Mouse (Mus musculus): ENCODE measurements at regions not wholly inside any gene's neighbourhood (a gene's known extent, or its start where the extent isn't known, plus 50 kb on each side); places are given as distances from the start of the nearest gene placed in this dataset.

DNA sequence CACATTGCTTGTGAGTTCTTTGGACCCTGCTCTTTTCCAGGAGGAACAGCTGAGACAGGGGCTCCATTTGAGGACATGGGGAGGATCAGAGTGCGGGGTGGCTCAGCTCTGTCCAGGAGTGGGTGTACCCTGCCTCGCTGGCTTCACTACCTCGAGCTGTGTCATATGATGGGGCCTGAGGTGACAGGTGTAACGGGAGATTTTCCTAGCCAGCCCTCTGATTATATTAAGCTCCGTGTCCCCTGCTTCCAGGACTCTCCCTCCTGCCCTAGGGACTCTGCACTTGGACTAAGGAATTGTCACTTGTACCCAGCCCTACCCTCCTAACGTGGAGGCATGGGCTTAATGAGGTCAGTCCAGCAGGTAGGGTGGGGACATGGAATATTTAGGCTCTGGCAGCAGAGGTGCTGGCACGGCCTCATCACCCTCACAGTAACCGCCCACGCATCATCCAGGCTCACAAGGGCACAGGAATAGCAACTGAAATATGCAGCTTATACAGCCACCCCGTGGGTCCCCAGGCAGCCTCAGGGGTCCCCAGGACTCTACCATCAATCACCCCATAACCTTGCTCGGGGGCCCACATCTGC lies 78.1 kb upstream of the 1600014C23Rik start:
- DNase-seq (ENCODE audit: low spot score in 2 of 2), result no peak
- intact Hi-C loops (cut with DNase I), result no loop called here

DNA sequence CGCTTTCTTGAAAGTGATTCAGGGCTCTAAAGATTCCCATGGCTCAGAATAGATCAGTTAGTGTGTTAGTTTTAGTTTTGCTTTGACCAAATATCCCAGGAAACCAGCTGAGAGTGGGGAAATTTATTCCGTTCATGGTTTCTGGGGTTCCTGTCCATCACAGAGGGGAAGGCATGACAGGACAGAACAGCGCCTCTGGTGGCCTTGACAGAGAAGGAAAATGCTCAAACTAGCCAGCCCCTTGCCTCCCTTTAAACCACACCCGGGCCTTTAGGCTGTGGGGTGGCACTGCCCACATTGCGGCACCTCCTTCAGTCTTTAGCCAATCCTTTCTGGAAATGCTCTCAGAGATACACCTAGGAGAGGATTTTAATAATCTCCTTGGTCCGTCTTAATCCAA lies 76.1 kb upstream of the 1600014C23Rik start:
- no peak for DNase-seq (ENCODE audit: low spot score in 2 of 2)
- intact Hi-C loops (cut with DNase I), result no loop called here

DNA sequence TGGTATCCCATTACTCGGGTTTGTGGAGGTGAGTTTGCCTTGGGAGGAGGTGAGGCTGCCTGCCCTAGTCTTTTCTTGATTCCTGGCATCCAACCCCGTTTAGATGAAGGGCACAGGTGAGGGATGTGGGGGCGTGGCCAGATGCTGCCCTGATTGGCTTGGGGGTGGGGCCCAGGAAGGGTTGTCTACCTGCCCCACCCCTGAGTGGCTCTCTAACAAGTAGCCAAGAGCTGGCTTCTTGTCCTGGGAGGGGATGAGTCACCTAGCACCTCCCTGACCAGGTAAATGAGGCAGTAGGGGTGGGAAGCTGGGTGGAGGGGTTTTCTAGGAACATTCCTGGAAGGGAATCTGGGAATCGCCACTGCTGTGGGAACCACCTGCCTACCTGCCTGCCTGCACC lies 74.7 kb upstream of the 1600014C23Rik start:
- no peak for DNase-seq (ENCODE audit: low spot score in 2 of 2)
- intact Hi-C loops (cut with DNase I), result no loop called here

DNA sequence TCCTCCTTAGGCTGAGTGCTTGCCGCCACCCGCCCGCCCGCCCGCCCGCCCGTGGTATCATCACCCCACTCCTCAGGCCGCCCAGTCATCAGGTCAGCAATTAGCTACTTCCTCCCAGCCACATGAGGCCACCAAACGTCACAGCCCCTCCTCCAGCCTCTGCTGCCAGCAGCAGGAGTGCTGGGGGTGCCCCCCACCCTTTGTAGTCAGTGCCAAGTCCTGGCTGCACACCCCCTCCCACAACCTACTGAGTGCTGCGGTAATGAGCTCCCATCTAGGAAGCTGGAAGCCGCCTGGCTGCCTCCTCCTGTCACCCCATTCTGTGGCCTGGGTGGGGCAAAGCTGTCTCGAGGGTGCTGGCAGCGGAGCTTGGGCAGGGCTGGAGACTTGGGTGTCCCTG lies 73.8 kb upstream of the 1600014C23Rik start:
- peak in 1 of 2 experiments; percentile 31 for DNase-seq (ENCODE audit: low spot score in 2 of 2)
- intact Hi-C loops (cut with DNase I), result no loop called here

DNA sequence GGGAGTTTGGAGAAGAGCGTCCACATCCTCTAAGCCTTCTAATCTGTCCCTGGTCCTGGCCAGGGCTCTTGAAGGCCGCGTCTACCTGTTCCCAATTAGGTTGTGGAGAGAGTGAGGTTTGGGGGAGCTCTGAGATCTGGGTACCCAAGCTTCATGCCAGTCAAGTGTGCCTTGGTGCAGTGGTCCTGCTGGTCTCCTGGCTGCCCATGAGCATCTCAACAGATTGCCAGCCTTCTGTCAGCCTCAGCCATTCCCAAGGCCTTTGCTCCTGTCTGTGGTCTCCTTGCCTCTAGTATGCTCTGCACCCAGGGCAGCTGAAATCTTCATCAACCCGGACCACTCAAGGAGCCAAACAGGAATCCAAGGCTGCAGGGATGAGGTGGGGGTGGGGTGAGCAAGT lies 73.2 kb upstream of the 1600014C23Rik start:
- no peak for DNase-seq (ENCODE audit: low spot score in 2 of 2)
- intact Hi-C loops (cut with DNase I), result no loop called here

- DNase-seq (ENCODE audit: low spot score in 2 of 2), result no peak
- intact Hi-C loops (cut with DNase I), result no loop called here
These were observed 72.8 kb upstream of the 1600014C23Rik start for GRCm38 (mm10) chr17:45806430-45806829.

- DNase-seq (ENCODE audit: low spot score in 2 of 2), result no peak
- intact Hi-C loops (cut with DNase I), result no loop called here
These were observed 71.9 kb upstream of the 1600014C23Rik start for GRCm38 (mm10) chr17:45805471-45806082.

DNA sequence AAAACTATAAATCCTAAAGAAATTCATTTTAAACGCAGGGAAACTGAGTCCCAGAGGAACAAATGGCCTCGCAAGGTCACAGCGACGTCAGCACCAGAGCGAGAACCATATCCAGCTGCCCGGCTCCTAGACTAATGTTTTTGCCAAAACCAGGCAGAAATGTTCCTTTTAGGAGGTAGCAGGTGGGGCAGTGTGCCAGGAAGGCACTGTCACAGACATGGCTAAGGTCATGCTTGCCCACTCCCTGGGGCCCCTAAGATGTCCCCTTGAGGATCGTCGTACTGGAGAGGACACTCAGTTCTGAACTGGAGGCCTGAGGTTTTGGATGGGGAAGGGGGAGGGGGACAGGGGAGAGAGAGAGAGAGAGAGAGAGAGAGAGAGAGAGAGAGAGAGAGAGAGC lies 69.7 kb upstream of the 1600014C23Rik start:
- intact Hi-C loops (cut with DNase I), result no loop called here
- no peak for DNase-seq (ENCODE audit: low spot score in 2 of 2)

DNA sequence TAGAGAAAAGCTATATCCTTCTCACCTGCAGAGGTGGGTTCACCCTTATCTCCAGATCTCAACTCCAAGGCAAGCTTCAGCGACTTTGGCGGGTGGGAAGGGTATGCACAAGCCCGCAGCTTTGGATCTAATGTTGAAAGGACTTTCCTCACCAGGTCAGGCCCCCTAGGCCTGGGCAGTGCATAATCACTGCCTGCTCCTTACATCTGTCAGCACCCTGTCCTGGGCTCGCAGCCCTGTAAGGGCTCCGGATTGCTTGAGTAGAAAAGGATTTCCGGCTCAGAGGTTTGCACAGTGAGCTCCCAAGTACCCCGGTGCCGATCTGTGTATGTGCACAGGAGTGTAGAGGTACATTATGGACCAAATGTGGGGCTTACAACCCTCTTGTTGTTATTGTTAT lies 68.8 kb upstream of the 1600014C23Rik start:
- DNase-seq (ENCODE audit: low spot score in 2 of 2), result no peak
- intact Hi-C loops (cut with DNase I), result no loop called here

GRCm38 (mm10) chr17:45799725-45800124 lies 66.1 kb upstream of the 1600014C23Rik start:
- intact Hi-C loops (cut with DNase I), result no loop called here
- DNase-seq (ENCODE audit: low spot score in 2 of 2), result no peak

- peak; percentile 14 to 68 for DNase-seq (ENCODE audit: low spot score in 2 of 2)
- intact Hi-C loops (cut with DNase I), result no loop called here
These were observed 65.4 kb upstream of the 1600014C23Rik start for GRCm38 (mm10) chr17:45798996-45799395.

GRCm38 (mm10) chr17:45798456-45798855 lies 64.8 kb upstream of the 1600014C23Rik start:
- intact Hi-C loops (cut with DNase I), result no loop called here
- DNase-seq (ENCODE audit: low spot score in 2 of 2), result no peak

DNA sequence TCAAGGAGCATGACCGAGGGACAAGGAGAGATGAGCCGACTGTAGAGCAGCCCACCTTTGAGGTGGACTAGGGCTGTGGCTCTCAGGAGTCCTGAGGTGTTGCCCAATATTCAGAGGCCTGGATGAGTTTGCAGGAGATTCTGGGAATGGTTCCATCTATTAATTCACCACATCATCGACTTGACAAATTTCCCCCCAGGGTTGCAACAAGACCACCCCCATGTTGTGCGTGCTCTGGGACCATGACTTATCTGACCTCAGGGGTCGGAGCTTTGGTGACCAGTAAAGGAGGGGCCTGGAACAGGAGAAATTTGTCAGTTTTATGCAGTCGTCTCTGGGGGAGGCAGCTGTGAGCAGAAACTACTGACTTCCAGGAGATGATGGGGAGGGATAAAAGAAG lies 63.5 kb upstream of the 1600014C23Rik start:
- no peak for DNase-seq (ENCODE audit: low spot score in 2 of 2)

GRCm38 (mm10) chr17:45794926-45795325 lies 61.3 kb upstream of the 1600014C23Rik start:
- DNase-seq (ENCODE audit: low spot score in 2 of 2), result no peak
- intact Hi-C loops (cut with DNase I), result no loop called here

More for the DNA sequence above, 63.5 kb upstream of the 1600014C23Rik start:
- intact Hi-C loops (cut with DNase I), result no loop called here

- DNase-seq (ENCODE audit: low spot score in 2 of 2), result no peak
- intact Hi-C loops (cut with DNase I), result no loop called here
These were observed 57.4 kb upstream of the 1600014C23Rik start for GRCm38 (mm10) chr17:45790959-45791520.

DNA sequence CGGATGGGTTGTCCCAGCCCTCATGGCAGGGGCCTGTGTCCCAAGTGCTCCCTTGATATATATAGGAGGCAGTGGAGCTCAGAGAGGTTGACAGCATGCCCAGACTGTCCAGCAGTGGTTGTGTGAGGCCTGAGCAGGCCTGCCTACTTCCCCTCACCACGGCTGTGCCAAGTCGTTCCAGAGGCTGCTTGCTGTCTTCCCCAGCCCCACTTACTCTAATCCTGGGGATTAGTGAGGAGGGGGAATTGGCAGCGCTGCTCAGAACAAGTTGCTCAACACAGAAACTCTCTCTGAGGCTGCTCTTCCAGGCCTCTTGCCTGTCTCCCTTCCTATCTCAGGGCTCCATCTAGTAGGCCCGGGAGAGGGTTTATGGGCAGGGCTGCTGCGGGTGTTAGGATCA lies 56.1 kb upstream of the 1600014C23Rik start:
- intact Hi-C loops (cut with DNase I), result no loop called here
- DNase-seq (ENCODE audit: low spot score in 2 of 2), result no peak

DNA sequence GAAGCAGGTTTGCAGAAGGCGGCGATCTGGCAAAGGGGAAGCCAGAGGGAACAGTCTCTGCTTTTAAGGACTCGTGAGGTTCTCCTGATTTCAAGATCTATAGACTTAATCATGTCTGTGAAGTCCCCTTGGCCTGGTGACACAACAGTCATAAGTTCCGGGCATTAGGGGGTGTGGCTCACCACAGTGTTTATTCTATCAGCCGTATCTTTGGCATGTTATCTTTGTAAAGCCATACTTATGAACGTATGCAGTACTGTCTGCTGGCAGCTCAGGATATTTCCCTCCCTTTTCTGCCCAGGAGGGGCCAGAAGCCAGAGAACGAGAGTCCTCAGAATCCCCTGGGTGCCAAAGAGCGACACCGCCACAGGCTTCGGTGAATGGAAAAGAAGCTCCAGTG lies 51.3 kb upstream of the 1600014C23Rik start:
- intact Hi-C loops (cut with DNase I), result no loop called here
- DNase-seq (ENCODE audit: low spot score in 2 of 2), result no peak

DNA sequence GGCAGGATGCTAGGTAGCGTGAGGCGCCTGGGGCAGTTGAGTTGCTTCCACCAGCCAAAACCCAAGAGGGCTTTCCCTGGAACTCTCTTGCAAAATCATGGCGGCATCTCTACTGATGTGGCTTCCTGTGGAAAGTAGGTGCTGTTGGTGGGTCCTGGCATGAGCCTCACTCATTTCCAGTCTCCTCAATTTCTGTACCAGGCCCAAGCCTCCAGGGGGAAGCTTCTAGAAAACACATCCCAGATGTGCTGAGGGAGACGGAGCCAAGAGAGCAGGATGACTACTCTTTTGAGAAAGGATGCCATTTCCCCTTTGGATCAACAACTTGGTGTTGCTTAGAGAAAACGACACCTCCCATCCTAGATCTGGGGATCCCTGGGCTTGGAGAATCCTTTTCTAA lies 50.9 kb upstream of the 1600014C23Rik start:
- no peak for DNase-seq (ENCODE audit: low spot score in 2 of 2)
- intact Hi-C loops (cut with DNase I), result no loop called here
